Mouse (Mus musculus) adrenal gland, postnatal 10 days (tissue): ENCODE data around the gene Hps5. TPM values are rescaled to one million over a fixed set of nuclear protein-coding genes. Genes with fewer than 3 reads are reported as not detected.
"Not testable (repeated sequence)": the region's sequence is repeated elsewhere in the genome, so short reads cannot be mapped to it uniquely, and the experiment has no call there.

Source experiments
- DNase-seq: peaks from one replicate; pipeline ENCODE4 v3.0.0; 2021; ENCODE audit warnings: mixed read lengths
- total RNA-seq, 2 experiments: library from RNA; stranded (reverse); gene quantifications; 2 replicates each; pipeline ENCODE4 v1.2.3; 2021

The Hps5 gene
- total RNA-seq, 2 experiments from 2014 or later: 21.7 to 21.9 TPM

DNA sequence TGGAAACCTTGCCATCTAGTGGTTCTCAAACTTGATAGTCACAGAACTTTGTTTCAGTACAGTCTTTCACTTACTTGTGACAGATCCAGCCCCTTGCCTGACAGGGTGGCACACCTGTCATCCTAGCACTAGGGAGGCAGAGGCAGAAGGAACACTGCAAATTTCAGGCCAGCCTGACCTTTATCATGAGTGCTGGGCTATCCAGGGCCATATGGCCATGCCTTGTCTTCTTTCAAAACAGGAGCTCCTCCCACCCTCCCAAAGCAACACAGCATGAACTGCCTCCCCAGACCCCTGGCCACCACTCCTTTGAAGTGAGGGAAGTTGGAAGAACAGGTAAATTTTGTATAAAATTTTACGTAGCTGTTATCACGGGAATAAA, 31.9 kb upstream of the Hps5 start:
- no peak for DNase-seq

DNA sequence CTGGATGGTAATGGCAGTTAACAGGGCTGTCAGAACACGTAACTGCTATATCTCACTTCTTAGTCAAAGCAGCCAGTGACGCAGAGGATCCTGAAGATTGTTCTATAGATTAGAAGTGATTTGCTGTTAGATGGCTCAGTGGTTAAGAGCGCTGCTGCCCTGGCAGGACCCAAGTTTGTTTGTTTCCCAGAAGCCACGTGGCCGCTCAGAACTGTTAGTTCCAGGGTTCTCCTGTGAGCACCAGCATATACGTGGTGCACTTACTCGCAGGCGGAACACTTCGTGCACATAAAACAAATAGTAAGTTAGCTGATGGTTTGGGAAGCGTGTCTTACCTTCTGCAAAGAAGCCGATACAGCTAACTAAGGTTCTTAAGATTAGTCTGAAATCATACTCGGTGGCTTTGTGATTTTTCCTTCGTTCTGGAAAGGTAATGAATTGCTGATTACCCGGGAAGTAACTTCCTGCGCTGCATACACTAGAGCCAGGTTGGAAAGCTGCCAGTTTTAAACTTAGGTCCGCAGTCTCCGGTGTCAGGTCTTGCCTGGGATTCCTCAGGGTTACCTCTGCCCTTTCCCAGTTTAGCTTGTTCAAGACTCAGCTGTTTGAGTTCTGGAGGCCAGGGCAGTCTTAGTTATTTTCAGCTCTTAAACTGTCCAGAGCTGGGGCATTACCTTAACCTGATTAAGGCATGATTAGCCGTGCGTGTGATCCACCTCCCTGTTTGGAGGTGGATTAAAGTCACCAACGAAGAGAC, 31.4 kb upstream of the Hps5 start:
- no peak for DNase-seq

DNA sequence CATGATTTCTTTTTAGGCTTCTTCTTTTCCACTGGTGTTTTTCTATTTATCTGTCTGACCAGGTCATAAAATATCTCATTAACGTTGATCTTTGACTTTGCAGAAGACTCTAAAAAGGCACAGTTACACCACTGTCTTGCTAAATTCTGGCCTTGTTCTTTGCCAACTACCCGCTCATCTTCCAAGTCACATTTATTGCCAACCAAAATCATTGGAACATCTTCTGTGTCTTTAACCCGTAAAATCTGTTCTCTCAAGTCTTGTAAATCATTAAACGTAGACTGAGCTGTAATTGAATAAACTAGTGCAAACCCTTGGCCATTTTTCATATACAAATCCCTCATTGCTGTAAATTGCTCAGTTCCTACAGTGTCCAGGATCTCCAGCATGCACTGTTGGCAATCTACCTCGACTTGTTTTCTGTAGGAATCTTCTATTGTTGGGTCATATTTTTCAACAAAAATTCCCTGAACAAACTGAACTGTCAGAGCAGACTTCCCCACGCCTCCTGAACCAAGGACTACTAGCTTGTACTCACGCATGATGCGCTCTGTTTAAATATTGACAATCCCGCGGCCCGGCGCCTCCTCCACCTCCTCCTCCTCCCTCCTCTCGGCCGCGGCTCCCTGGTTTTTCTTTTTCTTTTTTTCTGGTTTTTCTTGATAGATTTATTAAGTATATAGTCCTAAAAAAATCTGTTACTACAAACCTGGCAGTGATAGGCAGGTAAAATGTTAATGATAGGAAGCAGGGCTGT, 25.2 kb upstream of the Hps5 start:
- not testable (repeated sequence) for DNase-seq

DNA sequence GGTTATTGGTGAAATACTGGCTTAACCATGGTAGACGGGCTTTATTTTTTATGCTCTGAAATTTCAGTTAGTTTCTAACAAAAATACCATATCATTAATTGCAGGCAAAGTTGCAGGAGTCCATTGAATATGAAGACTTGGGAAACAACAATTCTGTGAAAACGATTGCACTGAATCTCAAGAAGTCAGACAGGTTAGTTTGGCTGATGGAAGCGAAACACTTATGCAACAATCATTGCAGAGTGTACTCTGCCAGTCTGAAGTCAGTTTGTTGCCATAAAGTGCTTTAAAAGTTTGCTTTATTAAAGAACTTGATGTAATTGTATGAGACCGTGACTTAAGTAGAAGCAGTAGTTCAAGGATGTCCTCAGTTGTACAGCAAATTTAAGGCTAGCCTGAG, 18.1 kb upstream of the Hps5 start:
- DNase-seq: no peak

DNA sequence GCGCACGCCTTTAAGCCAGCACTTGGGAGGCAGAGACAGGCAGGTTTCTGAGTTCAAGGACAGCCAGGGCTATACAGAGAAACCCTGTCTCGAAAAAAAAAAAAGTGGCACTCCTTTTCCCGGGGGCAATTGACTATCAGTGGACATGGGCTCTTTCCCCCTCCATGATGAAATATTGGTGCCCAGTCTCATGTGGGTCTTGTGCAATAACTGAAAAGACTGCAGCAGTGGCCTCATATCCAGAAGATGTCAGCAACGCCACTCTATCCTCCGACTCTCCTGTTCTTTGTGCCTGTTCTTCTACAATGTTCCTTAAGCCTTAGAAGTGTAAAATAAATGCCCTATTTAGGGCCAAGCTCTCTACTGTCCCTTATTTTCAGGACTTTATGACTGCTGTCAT, 14.5 kb upstream of the Hps5 start:
- DNase-seq: no peak

DNA sequence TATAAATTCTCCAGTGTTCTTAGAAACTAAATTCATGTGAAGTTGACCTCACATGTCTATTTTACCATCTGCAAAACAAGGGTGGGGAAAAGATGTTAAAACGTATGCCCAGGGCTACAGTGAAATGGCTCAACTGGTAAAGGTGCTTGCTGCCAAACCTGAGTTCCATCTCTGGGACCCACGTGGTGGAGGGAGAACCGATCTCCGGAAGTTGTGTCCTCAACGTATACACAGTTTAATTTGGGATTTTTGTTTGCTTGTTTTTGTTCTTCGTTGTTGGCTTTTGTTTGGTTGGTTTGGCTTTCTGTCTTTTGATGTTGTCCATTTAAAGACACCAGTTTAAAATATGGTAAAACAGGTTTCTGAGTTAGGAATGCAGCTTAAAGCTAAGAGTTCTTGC, 915 bp upstream of the Hps5 start:
- DNase-seq: no peak

DNA sequence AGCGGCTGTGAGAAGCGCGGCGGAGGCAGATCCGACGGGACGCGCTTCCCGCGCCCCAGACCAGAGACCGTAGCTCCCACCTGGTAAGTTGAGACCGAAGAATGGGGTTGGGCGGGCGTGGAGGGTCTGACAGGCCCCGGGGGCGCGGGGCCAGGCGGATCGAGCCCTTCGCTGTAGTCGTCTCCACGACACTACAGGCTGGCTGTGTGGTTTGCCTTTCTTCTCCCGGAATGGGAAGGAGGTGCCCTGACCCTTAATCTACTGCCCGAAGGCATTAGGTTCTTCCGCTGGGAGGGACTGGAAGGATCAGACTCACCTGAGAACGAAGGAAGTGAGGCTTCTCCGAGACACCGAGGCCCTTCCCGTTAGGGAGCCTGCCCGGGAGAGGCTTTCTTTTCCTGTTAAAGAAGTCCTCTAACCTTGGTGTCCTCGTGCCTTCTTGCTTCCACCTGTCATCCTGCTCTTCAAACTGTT, 379 bp upstream of the Hps5 start:
- no peak for DNase-seq

DNA sequence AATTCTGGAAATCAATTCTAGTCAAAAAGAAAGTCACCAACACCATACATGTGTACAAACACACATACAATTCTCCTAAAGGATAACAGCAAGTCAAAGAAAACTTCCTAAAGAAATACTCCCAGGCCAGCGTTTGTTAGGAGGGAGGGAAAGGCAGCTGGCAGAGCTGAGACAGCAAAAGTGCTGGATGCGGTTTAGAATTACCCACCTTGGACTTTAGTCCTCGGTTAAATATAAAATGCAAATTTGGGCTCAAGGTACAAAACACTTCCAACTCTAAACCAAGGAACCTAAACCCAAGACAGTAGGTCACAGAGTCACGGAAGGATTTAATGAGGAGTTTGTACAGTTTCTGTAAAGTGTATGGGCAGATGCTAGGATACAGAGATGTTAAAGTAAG, 2.0 kb downstream of the Hps5 start:
- DNase-seq: no peak

DNA sequence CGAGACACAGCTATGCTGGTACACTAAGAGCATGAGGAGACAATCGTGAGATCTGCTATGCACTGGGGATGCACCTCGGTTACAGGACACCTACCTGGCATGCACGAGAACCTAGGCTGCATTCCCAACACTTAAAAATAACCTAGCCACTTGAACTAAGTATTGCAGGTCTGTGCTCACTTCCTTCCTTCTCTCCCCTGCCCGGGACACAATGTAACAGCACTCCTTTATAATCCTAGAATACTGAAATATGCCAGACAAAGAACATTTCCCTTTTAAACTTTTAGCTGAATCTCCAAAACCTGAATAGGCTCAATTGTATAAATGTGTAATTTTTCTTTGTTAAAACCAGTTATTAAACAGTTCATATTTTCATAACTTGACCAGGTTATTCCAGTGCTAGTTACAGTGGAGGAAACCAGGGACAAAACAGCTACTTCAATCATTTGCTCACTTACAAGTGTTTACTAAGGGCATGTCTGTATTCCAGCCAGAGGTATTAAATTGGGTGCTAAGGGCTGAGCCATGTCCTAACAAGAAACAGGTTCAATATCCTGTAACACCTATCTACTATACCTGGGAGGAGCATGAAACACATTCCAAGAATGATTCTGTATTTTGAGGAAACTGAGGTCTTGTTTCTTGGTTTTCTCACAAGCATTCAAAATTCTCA, 6.6 kb downstream of the Hps5 start:
- DNase-seq: no peak

DNA sequence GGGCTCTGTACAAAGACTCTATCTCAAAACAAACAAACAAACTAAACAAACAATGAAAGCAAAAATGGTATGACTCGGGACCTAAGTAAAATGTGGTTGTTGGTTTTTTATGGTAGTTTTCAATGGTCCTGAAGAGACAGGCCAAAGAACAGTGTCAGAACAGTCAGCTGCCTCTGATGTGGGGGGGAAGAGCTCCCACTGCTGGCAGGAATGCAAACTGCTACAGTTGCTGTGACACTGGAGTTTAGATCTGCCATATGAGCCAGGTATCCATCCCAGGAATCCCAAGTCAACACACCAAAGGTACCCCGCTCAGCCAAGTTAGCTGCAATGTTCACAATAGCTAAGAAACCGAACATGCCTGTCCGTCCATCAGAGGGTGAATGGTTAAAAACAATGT, 25.2 kb downstream of the Hps5 start:
- peak; percentile 69 for DNase-seq

DNA sequence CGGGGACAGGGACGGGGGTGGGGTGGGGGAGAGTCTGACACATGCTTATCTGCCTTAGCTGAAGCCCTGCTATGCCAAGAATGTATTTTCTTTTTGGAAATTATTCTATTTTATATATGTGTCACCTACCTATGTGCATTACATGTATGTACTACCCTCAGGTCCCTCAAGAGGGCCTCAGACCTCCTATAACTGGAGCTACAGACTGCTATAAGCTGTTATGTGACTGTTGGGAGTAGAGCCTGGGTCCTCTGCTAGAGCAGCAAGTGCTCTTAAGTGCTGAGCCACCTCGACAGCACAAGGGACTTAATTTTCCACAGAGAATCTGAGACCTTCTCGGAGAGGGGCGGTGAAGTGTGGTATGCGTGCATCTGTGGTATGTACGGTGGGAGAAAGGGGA, 27.4 kb downstream of the Hps5 start:
- DNase-seq: no peak

DNA sequence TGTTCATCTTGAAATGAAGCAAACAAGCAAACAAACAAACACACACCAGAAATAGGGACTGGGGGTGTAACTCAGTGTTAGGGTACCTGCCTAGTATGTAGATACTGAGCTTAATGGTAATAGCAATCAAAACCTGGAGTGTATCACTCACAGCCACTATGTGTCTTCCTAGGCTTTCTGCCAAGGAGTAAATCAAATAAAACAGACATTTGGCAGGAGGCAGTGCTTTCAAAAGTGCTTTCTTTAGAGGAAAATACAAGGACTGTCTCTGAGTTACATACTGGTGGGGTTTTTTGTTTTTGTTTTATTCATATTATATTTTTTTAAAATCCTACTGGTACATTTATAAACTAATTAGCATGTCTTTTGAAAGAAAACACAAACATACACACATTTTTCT, 28.5 kb downstream of the Hps5 start:
- DNase-seq: no peak

DNA sequence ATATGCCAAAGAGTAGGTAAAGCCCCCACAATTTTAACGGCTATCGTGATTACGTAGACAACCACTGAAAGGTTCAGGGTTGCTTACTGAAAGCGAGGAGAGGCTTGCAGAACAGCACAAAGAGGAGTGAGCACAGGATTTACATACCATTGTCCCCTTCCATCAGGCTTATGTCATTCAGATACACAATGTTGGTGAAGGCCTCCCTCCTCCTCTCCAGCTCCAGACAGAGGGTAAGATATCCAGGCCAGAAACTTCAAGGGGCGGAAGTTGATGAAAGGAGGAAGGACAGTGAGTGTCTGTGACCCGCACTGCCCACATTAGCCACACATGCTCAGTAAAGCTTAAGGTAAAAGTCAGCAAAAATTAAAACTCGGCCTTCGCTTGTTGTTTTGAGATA, 31.2 kb downstream of the Hps5 start:
- no peak for DNase-seq

DNA sequence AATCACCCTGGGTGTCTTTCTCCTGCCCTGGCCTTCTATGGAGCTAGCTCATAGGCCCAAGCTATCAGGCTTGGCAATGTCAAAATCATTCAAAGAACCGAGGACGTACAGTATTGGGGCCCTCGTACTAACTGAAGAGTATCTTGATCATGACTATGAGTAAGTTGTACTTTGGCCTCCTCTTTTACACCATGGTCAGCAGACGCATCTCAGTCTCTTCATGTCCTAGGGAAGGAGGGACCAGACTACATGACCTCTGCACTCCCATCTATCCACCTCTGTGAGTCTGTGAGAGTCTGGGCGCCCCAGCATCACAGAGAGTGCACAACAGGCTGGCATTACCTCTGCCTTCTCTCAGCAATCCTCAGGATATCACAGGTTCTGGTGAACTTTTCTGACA, 33.3 kb downstream of the Hps5 start:
- no peak for DNase-seq

DNA sequence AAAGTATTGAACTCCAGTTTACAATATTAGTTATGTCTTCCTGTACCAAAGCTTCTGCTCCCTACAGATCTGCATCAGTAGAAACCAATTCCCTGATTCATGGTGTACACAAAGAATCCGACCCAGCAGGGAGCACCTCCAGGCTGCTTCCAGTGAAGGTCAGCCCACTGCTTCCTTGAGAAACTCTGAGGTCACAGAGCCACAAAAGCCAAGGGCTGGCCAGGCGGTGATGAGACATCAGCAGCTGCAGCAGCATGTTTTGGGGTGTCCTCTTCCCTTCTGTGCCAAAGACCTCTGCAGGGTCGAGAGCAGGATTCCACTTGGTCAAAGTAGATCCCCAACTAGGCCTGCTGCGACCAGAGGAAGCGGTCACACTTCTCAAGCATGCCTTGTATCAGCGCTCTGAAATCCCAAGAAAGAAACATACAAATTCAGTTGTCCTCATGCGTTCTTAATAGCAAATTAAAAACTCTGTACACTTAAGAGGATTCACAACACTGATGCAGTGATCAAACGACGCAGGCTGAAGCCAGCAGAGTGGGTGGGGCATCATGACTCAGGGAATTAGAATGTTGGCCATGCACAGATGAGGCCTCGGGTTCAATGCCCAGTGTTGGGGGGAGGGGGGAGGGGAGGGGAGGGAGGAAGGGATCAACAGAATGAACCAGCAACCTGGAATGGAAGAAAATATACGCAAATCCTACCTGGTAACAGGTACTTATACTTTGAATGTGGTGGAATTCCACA, 34.6 kb downstream of the Hps5 start:
- peak; percentile 5 for DNase-seq

DNA sequence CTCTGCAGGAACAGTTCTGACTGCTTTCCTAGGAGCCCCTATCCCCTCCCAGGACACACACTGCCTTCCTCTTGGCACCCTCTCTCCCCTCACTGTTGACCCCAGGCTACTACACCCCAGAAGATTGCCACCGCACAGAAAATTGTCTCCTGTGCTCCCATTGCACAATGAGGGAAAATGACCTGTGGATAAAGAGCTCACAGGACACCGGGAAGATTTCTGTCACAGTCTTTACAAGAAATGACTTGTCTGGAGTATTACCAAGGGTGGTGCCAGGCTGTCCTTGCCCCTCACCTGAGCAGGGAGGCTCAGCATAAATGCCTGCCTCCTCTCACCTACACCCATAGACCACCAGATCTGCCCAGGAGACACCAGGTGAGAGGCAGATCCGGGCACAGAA, 44.4 kb downstream of the Hps5 start, which contains the start of gene Saa2:
Gene Saa2, plus strand, starts transcription at position 301 of the 400 bp plus-strand sequence.
- DNase-seq: no peak

DNA sequence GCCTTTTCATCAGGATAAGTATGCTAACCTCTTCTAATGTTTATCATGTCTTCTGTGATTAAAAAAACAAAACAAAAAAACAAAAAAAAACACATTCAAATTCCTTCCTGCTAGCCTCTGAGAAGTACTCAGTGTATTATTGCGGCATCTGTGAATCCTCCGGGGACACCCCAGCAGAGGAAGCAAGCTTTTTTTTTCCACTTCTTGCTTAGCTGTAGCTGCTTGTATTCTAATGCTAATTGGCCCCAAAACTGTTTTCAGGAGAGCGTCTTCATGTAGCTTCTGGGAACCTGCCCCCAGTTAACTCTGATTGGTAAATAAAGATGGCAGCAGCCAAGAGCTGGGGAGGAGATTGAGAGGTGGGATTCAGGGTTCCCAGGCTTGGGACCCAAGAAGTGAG, 47.4 kb downstream of the Hps5 start:
- peak; percentile 27 for DNase-seq

DNA sequence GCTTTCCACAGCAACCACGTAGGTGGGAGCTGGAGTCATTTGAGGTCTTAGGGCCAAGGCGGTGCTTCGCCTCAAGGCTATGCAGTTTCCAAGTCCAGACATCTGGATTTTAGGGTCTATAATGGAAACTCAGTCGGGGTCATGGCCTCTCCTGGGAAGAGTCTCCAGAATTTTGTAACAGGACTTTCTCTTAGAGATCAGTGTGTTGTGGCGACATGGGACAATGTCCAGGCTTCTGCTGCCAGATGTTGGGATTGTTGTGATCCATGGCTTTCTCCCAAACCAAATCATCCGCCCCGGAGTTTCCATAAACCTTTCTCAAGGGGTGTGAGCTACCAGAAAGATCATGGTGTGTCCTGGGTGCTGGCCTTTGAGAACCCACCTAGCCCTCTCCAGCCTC, 49.5 kb downstream of the Hps5 start:
- peak; percentile 12 for DNase-seq

DNA sequence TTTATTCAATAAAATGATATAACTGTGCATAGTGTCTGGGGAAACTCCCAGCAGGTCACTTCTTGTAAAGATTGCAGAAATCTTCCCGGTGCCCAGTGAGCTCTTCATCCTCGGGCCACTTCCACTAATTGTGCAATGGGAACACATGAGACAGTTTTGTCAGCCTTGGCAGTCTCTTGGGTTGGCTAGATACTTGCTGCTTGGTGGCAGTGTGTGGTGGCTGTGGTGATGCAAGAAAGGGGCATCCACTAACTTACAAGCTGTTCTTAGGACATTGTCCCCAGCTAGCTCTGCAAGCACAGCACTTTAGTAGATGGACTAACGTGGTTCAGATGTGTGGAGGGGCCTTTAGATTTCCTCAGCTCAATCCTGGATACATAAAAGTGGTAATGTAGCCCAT, 50.0 kb downstream of the Hps5 start:
- peak; percentile 57 for DNase-seq

DNA sequence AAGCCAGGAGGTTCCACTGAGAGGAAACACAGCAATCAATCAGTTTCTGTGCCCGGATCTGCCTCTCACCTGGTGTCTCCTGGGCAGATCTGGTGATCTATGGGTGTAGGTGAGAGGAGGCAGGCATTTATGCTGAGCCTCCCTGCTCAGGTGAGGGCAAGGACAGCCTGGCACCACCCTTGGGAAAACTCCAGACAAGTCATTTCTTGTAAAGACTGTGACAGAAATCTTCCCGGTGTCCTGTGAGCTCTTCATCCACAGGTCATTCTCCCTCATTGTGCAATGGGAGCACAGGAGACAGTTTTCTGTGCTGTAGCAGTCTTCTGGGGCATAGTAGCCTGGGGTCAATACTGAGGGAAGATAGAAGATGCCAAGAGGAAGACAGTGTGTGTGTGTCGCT, 53.0 kb downstream of the Hps5 start, which contains the start of gene Saa1:
Gene Saa1, minus strand, starts transcription at position 101 of the 400 bp plus-strand sequence.
- DNase-seq: not testable (repeated sequence)

DNA sequence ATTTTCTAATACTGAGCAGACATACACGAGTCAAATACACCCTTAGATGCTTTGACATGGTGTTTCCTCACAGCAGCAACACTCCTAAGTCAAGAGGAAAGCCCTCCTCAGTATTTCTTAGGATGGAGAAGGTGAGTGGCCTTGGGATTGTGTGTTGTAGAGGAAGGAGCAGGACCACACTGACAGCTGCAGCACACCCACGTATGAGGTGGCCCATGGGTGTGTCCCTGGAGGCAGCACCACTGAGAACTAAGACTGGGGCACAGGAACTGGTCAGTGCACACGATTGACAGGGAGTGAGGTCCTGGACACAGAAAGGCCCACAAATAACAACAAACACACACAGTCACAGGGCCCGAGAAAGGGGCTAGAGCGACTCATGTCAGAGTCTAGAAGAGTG, 55.8 kb downstream of the Hps5 start:
- DNase-seq: not testable (repeated sequence)
